Mouse (Mus musculus): Measurements from ENCODE around the gene Psmd8. TPM values are rescaled to one million over a fixed set of nuclear protein-coding genes. Genes with fewer than 3 reads are reported as not detected.

Gene Psmd8
- polyA plus RNA-seq, 1 experiment from 2014 or later: 307 TPM

GRCm38 (mm10) chr7:29168791-29169230 is 11.7 kb downstream of the Psmd8 start:
- H3K9me3 ChIP-seq: no peaks in the 10 kb centered on the region
- H3K4me1 ChIP-seq: peaks cover 65% of the 10 kb centered on the region
- peak; percentile 65 for DNase-seq (ENCODE audit: low spot score)
- H3K27ac ChIP-seq (replicated peaks): peak overlapping the region; percentile 90
- peaks cover 25% of the 10 kb centered on the region for H3K36me3 ChIP-seq (replicated peaks)
- under 1% methylated on average over 14 of the region's 14 CpGs for WGBS
- H3K4me3 ChIP-seq: peak overlapping the region; percentile 84
- H3K27me3 ChIP-seq (replicated peaks; ENCODE audit: low read depth, poor library complexity, severe bottlenecking): peaks cover 60% of the 10 kb centered on the region

DNA sequence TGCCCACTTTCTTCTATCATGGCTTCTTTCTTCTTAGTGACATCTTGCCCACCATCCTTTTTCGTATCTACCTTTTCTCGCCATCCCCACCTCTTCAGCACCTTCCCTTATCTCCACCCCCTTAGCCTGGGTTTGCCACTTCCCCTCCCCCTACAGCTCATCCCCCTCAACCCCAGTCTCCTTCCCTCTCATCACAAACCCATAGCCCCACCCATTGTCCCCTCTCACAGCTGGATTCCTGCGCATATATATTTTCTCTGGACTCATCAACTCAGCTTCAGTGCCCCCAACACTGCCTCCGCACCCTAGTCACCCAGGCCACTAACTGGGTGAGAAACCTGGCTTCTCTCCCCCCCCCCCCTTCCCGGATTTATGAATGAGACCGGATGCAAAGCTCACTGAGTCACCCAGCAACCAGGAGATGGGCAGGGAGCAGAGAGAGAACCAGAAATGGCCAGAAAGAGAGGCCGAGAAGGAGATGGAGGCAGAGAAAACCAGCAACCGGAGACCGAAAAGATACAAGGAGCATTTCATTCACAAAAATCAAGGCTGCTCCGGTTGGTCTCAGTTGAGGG is 12.3 kb downstream of the Psmd8 start:
- 1% methylated on average over 10 of the region's 10 CpGs for WGBS
- Histone ChIP-seq H3K9me3 (no peaks in the 10 kb centered on the region), H3K27me3 (replicated peaks; ENCODE audit: low read depth, poor library complexity, severe bottlenecking) (peaks cover 54% of the 10 kb centered on the region), H3K4me3 (peak overlapping the region; percentile 84), H3K27ac (replicated peaks) (peak overlapping the region; percentile 90), H3K4me1 (peaks cover 64% of the 10 kb centered on the region), H3K36me3 (replicated peaks) (peaks cover 19% of the 10 kb centered on the region)
- no peak for DNase-seq (ENCODE audit: low spot score)

DNA sequence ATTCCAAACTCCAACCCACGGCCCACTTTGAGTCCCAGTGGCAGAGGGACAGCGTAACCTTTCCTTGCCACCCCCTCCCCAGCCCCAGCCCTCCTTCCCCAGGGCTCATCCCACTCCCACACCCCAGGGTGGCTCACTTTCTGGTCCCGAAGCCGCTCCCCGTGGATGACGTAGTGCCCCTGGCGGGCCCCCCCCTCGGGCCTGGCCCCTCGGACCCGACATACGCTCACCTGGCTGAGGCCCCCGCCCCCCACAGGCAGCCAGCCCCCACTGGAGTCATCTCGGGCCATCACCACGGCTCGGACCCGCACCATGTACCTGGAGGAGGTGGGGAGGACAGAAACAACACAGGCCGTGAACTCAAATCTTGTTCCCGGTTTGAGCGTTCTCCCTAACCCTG is 12.8 kb downstream of the Psmd8 start:
- Histone ChIP-seq H3K4me1 (peaks cover 64% of the 10 kb centered on the region), H3K4me3 (peak overlapping the region; percentile 84), H3K27ac (replicated peaks) (peak overlapping the region; percentile 90; the same call in 1 of the 2 replicates), H3K27me3 (replicated peaks; ENCODE audit: low read depth, poor library complexity, severe bottlenecking) (peaks cover 48% of the 10 kb centered on the region), H3K9me3 (no peaks in the 10 kb centered on the region), H3K36me3 (replicated peaks) (peaks cover 15% of the 10 kb centered on the region)
- DNase-seq (ENCODE audit: low spot score): no peak
- 9% methylated on average over 19 of the region's 19 CpGs for WGBS

DNA sequence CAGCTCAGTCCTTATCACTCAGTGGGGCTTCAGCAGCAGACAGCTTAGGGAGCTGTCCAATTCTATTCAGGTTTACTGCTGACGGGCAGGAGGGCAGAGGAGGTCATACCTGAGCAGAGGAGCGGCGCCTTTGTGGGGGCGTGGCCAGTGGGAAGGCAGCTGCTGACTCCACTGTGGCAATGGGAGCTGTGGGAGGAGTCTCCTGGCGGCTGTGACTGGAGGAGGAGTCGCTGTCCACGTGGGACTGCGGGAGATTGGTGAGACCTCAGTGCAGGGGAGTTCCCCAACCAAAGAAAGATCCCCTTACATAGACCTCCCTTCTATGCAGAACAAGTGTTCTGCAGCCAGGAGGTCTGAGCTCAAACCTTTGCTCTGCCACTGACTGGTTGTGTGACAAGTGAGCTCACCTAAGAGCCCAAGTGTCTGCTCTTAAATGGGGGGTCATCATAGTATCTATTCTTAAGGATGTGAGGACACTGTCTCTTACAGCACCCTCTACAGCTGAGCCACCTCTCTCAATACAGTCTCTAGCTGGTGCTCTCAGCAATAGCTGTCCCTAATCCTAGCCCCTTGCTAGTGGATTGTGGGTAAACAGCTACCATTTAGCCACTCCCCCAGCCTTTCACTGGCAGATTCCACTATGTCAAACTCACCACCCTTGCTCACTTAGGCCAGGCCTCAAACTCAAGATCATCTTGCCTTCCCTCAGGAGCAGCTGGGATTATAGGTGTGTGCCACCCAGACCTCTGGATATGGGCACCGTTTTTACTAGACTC is 17.6 kb downstream of the Psmd8 start:
- Histone ChIP-seq H3K36me3 (replicated peaks) (peaks cover 32% of the 10 kb centered on the region), H3K4me3 (peak overlapping the region; percentile 16; the same call in 1 of the 2 replicates), H3K9me3 (no peaks in the 10 kb centered on the region), H3K4me1 (peaks cover 35% of the 10 kb centered on the region), H3K27me3 (replicated peaks; ENCODE audit: low read depth, poor library complexity, severe bottlenecking) (peaks cover 51% of the 10 kb centered on the region), H3K27ac (replicated peaks) (no peak overlapping the region)
- peak; percentile 72 for DNase-seq (ENCODE audit: low spot score)
- 23% methylated on average over 9 of the region's 9 CpGs for WGBS

DNA sequence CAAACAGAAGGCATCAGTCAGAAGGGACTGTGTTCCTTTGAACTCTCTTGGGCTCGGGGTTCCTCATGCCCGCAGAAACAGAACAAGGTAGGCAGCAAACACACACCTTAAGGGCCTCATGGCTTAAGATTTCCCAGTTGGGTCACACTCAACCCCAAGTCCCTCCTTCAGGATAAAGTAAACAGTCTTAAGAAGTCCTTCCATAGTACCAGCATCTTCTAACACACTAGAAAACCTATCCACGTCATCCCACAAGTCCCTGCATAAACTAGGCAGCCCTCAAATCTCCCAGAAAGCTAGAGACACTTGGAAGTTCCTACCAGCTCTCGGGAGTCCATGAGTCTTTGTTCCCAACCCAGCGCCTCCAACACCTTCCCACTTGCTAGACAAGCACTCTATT is 18.2 kb downstream of the Psmd8 start:
- no peak for DNase-seq (ENCODE audit: low spot score)
- Histone ChIP-seq H3K27ac (replicated peaks) (no peak overlapping the region), H3K4me3 (peak overlapping the region; percentile 16; the same call in 1 of the 2 replicates), H3K4me1 (peaks cover 28% of the 10 kb centered on the region), H3K27me3 (replicated peaks; ENCODE audit: low read depth, poor library complexity, severe bottlenecking) (peaks cover 51% of the 10 kb centered on the region), H3K9me3 (no peaks in the 10 kb centered on the region), H3K36me3 (replicated peaks) (peaks cover 32% of the 10 kb centered on the region)
- 80% methylated on average over 5 of the region's 5 CpGs for WGBS

- Histone ChIP-seq H3K4me1 (peaks cover 37% of the 10 kb centered on the region), H3K27ac (replicated peaks) (no peak overlapping the region), H3K36me3 (replicated peaks) (peaks cover 26% of the 10 kb centered on the region), H3K9me3 (no peaks in the 10 kb centered on the region), H3K4me3 (no peak overlapping the region), H3K27me3 (replicated peaks; ENCODE audit: low read depth, poor library complexity, severe bottlenecking) (peaks cover 49% of the 10 kb centered on the region)
- under 1% methylated on average over 5 of the region's 5 CpGs for WGBS
- no peak for DNase-seq (ENCODE audit: low spot score)
These were observed 22.2 kb downstream of the Psmd8 start for GRCm38 (mm10) chr7:29158264-29158663.

DNA sequence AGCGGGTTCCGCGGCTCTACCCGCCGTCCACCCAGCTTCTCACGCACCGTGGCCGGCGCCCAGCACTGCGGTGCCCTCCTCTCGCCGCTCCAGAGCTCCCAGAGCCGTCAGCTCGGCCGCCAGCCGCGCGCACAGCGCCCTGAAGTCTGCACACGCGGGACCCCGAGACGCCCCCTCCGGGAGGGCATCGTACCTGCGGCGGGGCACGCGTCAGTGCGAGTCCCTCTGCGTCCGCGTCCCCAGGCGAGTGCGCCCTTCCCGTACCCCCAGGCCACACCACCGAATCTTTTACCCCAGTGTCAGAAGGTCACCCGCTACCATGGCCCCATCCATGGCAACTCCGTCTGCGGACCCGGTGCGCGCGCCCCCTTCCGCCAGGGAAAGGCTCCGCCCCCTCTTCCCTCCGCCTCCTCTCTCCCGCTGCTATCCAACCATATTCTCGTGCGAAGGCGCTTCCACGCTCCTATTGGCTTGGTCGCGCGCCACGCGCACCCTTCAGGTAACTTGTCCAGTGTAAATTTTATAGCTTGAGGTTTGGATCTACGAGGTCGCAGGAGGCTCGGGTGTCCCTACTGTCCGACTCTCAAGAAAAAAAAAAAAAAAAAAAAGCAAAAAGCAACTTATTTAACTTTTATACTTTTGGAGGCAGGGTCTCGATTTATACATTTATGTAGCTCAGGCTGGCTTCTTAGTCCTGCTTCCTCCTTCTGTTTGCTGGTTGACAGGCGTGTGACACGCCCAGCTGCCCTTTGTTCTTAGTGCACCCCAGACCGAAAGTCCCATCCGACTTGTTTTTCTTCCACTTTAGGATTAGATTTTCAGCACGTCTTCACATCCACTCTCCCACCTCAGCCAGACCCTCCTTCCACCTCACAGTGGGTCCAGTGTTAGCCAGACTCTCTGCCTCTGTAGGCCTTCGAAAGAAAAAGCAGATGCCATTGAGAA is 24.4 kb downstream of the Psmd8 start, which contains the start of gene Fam98c:
Gene Fam98c (minus strand): TSS at position 397 of the 945 bp plus-strand sequence.
- H3K4me1 ChIP-seq: peaks cover 21% of the 10 kb centered on the region
- H3K4me3 ChIP-seq: peak within 1 kb of the TSS; percentile 74
- H3K36me3 ChIP-seq (replicated peaks): peaks cover 11% of the 10 kb centered on the region; the same call in 1 of the 2 replicates
- WGBS: 4% methylated on average over 68 of the region's 68 CpGs
- peak; percentile 89 for DNase-seq (ENCODE audit: low spot score)
- no peaks in the 10 kb centered on the region for H3K9me3 ChIP-seq
- H3K27ac ChIP-seq (replicated peaks): peak within 1 kb of the TSS; percentile 83
- H3K27me3 ChIP-seq (replicated peaks; ENCODE audit: low read depth, poor library complexity, severe bottlenecking): peaks cover 42% of the 10 kb centered on the region

DNA sequence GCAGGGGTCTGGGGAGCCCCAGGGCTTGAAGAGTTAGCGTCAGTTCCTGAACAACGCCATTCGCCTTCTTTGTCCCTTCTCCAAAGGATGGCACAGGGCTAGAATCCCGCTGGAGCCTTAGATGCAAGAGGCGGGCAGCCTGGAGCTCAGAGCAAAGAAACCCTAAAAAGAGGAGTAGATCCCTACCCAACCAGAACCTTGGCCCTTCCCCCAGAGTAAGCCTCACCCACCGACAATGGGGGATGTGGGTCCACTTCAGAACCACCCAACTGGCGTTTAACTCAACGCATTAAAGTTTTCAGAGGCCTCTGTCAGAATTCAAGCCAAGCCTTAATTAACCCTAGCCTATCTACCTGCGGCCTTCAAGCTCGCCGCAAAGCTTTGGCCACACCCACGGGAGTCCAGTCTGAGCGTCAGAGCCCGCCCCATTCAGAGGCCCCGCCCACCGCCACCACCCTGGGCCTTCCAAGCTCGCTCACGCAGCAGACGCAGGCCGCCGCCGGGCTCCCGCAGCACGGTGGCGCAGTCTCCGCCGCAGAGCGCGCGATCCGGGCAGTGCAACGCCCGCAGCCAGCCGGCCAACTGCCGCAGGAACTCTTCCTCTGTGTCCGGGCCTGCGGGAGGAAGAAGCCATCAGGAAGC is 25.2 kb downstream of the Psmd8 start:
- Histone ChIP-seq H3K4me3 (peak overlapping the region; percentile 74), H3K4me1 (peaks cover 21% of the 10 kb centered on the region), H3K27ac (replicated peaks) (peak overlapping the region; percentile 83), H3K36me3 (replicated peaks) (peaks cover 6% of the 10 kb centered on the region; the same call in 1 of the 2 replicates), H3K9me3 (no peaks in the 10 kb centered on the region), H3K27me3 (replicated peaks; ENCODE audit: low read depth, poor library complexity, severe bottlenecking) (peaks cover 37% of the 10 kb centered on the region)
- peak; percentile 91 for DNase-seq (ENCODE audit: low spot score)
- WGBS: 7% methylated on average over 37 of the region's 37 CpGs

GRCm38 (mm10) chr7:29154018-29154720 is 26.3 kb downstream of the Psmd8 start:
- peaks cover 25% of the 10 kb centered on the region for H3K27me3 ChIP-seq (replicated peaks; ENCODE audit: low read depth, poor library complexity, severe bottlenecking)
- no peak overlapping the region for H3K27ac ChIP-seq (replicated peaks)
- DNase-seq (ENCODE audit: low spot score): no peak
- no peak overlapping the region for H3K4me3 ChIP-seq
- 96% methylated on average over 14 of the region's 14 CpGs for WGBS
- peaks cover 6% of the 10 kb centered on the region; the same call in 1 of the 2 replicates for H3K36me3 ChIP-seq (replicated peaks)
- H3K4me1 ChIP-seq: peaks cover 20% of the 10 kb centered on the region
- no peaks in the 10 kb centered on the region for H3K9me3 ChIP-seq

DNA sequence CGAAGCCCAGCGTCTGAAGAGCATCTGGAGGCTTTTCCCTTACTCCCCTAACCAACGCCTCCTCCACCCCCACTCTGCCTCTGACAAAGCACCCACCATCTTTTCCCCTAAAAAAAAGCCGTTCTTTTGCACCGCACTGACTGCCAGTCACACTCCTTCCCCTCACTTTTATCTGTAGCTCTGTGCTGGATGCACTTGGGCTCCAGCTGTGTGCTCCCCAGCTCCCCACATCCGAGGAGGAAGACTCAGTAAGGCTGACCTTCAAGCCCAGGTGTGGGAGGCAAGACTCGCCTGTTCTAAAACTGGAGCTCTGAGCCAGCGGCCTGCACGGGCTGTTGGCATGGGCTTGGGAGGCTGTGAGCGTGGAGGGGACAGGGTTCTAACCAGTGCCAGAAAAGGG is 29.0 kb downstream of the Psmd8 start:
- Histone ChIP-seq H3K4me3 (no peak overlapping the region), H3K27ac (replicated peaks) (no peak overlapping the region), H3K9me3 (no peaks in the 10 kb centered on the region), H3K4me1 (peaks cover 22% of the 10 kb centered on the region), H3K27me3 (replicated peaks; ENCODE audit: low read depth, poor library complexity, severe bottlenecking) (0 out of 2 replicates have a peak, but pooled peaks cover 5% of the 10 kb centered on the region), H3K36me3 (replicated peaks) (peaks cover 6% of the 10 kb centered on the region; the same call in 1 of the 2 replicates)
- DNase-seq (ENCODE audit: low spot score): no peak
- WGBS: 72% methylated on average over 10 of the region's 10 CpGs

GRCm38 (mm10) chr7:29148771-29149170 is 31.7 kb downstream of the Psmd8 start:
- 90% methylated on average over 15 of the region's 15 CpGs for WGBS
- no peak for DNase-seq (ENCODE audit: low spot score)
- no peaks in the 10 kb centered on the region for H3K27me3 ChIP-seq (replicated peaks; ENCODE audit: low read depth, poor library complexity, severe bottlenecking)
- H3K27ac ChIP-seq (replicated peaks): no peak overlapping the region
- no peak overlapping the region for H3K4me3 ChIP-seq
- no peaks in the 10 kb centered on the region for H3K36me3 ChIP-seq (replicated peaks)
- H3K9me3 ChIP-seq: no peaks in the 10 kb centered on the region
- H3K4me1 ChIP-seq: peaks cover 10% of the 10 kb centered on the region
